Mouse (Mus musculus): ENCODE data around the gene Camkv.

The Camkv gene

GRCm38 (mm10) chr9:107935374-107935773 is at the start of gene Camkv:
Gene Camkv, plus strand, starts transcription at chr9:107935674.
- no peak for DNase-seq

DNA sequence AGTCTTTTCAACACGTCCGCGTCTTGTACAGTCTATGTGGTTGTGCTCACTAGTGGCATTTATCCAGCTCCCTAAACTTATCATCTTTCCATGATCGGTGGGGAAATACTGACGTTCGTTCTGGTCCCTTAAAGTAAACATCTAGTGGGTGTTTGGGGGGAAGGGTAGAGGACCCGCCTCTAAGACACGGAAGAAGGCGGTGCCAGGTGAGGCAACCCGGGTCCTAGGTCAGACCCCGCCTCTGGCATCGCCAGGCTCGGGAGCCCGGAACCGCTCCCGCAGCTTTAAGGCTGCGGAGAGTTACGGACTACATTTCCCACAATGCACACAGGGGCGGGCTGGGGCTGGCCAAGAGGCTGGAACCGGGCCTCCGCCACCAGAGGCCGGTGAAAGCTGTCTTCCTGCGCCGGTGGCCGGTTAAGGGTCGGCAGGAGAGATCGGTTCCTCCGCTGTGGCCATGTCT is 47.6 kb upstream of the Camkv start, which contains the start of gene Mon1a:
TSS of gene Mon1a (plus strand) at position 348 of the 463 bp plus-strand sequence.
- DNase-seq: peak; percentile 94 to 97

GRCm38 (mm10) chr9:107888267-107888850 is 47.1 kb upstream of the Camkv start:
- DNase-seq: peak in 1 of 2 experiments; percentile 35

DNA sequence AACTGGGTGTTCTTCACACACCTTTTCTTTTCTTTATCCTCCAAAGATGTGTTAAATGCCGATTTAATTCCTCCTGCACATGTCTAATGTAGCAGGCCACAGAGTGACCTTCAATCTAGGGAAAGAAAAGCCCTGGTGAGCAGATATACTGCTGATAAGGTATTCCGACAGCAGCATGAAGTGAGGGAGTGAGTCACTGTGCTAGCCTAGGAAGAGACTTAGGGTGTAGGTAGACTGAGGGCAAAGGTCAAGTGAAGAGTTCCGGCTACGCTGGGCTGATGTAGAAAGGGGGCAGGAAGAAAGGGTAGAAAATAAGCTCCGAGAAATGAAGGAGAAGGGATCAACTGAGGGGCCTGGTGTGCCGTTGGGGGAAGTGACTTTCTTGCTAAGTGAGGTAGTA is 45.2 kb upstream of the Camkv start:
- no peak for DNase-seq

DNA sequence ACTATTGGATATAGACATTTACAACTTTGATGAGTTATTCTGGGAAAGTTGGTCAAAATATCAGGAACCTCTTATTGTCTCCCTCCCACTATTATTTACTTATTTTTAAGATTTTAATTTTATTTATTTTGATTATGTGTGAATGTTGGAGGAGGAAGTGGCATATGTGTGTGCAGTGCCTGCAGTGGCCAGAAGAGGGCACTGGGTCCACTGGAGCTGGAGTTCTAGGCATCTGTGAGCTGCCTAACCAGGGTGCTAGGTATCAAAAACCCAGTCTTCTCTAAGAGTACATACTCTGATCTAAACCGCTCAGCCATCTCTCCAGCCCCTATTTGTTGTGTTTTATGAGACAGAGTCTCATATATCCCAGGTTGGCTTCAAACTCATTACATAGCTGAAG is 44.5 kb upstream of the Camkv start:
- DNase-seq: peak in 1 of 2 experiments; percentile 40

- no peak for DNase-seq
These were observed 36.9 kb upstream of the Camkv start for GRCm38 (mm10) chr9:107898563-107898962.

DNA sequence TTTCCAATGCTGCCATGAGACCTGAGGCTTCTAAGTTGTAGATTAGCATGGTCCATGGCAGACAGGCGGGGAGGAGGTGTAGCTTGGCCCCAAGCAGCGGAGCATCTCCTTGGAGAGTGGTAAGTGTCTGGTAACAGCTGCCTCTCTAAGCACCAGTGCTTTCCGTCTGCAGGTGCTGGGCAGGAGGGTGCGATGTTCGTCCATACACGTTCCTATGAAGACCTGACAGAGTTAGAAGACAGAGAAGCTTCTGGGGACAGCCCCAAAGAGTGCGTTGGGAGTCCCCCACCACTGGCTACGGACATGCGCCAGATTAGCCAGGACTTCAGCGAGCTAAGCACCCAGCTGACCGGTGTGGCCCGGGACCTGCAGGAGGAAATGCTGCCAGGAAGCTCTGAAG is 35.6 kb upstream of the Camkv start:
- DNase-seq: no peak

GRCm38 (mm10) chr9:107900840-107901626 is 34.4 kb upstream of the Camkv start:
- peak; percentile 68 to 83 for DNase-seq

DNA sequence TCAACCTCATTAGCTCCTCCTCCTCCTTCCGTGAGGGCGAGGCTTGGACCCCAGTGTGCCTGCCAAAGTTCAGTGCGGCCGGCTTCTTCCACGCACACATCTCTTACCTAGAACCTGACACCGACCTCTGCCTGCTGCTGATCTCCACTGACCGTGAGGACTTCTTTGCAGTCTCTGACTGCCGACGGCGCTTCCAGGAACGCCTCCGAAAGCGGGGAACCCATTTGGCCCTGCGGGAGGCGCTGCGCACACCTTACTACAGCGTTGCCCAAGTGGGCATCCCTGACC is 33.9 kb upstream of the Camkv start:
- no peak for DNase-seq

DNA sequence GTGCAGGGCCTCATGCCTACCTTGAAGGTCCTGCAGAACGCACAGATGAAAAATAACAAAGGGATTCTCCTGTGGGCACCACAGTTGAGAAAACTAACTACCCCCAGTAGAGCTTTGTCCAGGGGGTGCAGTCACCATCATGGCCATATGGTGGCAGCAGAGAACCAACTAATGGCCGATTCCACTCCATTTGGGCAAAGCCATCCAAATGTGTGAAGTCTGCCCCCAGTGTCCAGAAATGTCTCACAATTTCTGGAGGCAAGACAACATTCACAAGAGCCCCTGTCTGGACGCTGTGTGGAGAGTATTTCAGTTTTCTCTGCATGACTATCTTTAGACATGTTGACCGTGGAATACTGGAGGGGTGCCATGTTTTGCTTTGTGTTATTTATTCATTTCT is 30.7 kb upstream of the Camkv start:
- DNase-seq: peak; percentile 82 to 92

DNA sequence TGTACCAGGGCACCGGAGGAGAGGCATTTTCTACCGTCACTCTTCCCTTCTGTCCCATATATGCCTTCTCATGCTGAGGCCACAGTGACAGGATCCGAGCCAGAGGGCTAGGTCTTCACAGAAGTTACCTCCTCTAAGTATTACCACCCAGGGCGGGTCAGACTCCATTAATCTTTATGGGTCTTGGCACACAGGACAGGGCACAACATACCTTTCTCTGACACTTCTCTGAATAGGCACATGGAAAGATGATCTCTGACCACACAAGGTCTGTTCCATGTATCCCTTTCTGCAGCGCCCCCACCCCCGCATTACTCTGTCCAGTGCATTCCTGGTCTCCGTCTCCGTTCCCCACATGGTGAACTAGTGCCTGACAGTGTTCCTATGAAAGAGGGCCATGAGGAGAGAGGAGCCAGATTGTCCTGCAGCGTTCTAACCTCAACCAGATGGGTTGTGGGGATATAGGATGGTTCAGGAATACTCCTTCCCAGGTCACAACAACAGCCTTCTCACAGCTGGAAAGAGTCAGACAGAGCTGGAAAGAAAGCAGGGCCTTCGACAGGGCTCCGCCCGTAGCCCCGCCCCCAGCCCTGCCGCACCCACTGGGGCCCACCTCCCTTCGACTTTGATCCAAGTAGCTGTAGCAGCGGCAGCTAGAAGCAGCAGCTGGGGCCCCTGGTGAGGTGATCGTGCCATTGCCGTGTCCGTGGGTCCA is 29.1 kb upstream of the Camkv start, which contains the start of gene Mst1r:
TSS of gene Mst1r (plus strand) at position 622 of the 715 bp plus-strand sequence.
- peak; percentile 87 to 91 for DNase-seq

- peak in 1 of 2 experiments; percentile 12 for DNase-seq
These were observed 28.3 kb upstream of the Camkv start for GRCm38 (mm10) chr9:107906967-107907800.

DNA sequence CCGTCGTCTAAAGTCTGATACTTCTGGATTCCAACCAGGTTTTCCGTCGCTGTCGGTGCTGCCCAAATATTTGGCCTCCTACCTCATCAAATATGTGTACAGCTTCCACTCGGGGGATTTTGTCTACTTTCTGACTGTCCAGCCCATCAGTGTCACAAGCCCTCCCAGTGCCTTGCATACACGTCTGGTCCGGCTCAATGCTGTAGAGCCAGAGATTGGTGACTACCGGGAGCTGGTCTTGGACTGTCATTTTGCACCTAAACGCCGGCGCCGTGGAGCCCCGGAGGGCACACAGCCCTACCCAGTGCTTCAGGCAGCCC is 27.7 kb upstream of the Camkv start:
- DNase-seq: no peak

DNA sequence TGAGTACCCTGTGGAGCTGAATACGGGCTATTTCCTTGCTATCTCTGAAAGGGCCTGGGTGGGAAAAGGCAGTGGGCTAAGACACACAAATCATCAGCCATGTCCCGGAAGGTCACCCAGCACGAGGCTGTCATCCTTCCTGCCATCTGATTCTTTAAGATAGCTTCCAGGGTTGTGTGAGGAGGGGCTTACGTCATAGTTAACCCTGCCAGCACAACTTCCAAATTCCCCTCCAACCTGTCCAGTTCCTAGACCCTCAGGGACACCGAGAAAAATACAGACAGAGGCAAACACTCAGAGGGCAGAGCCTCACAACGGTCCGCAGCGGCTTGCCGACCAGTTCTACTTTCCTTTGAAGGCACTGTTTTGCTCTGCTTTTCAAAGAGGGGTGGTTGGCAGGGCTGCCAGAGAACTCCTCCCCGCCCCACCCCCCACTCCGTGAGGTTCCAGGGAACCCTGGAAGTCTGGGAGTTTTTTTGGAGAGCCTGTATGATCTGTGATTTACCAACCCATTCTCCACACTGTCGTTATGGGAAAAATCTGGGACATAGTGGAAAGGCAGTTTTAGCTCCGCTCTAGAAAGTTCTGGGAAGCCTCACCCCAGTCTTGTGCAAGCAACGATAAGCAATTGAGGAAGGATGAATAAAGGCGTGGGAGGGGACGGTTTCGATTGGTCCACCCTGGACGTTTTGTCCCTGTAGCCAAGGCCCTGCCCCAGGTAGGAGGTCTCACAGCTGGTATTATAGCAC is 26.9 kb upstream of the Camkv start:
- no peak for DNase-seq

DNA sequence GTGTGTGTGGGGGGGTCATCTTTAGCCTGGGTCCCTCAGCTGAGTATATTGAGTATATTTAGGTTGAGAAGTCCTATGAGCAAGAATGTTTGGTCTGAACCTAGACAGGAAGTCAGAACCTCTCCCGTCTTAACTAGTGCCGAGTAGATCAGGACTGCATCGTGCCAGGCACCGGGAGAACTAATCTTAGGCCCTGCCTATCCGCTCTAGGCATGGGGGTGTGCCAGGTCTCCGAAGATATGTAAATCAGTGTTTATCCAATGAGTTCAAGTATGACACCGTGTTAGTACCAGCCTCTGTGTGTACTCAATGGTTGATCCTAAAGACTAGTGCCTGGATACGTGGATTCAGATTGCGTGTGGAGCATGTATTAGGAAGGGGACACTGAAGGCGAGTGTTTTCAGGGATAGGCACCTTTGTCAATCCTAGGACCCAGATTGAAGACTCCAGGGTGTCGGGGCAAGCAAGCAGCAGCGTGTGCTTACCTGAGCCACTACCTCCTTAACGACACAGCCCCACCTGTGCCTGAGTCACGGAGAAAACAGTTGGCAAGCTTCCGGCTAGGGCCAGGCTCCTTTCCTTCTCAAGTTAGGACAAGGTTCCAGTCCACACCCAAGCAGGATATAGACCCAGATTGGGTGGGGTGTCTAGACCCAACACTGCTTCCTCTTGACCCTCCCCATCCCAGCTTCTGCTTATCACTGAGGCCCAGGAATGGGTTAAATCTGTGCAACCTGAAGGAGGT is 25.3 kb upstream of the Camkv start:
- DNase-seq: no peak

- no peak for DNase-seq
These were observed 20.6 kb upstream of the Camkv start for GRCm38 (mm10) chr9:107914764-107915420.

DNA sequence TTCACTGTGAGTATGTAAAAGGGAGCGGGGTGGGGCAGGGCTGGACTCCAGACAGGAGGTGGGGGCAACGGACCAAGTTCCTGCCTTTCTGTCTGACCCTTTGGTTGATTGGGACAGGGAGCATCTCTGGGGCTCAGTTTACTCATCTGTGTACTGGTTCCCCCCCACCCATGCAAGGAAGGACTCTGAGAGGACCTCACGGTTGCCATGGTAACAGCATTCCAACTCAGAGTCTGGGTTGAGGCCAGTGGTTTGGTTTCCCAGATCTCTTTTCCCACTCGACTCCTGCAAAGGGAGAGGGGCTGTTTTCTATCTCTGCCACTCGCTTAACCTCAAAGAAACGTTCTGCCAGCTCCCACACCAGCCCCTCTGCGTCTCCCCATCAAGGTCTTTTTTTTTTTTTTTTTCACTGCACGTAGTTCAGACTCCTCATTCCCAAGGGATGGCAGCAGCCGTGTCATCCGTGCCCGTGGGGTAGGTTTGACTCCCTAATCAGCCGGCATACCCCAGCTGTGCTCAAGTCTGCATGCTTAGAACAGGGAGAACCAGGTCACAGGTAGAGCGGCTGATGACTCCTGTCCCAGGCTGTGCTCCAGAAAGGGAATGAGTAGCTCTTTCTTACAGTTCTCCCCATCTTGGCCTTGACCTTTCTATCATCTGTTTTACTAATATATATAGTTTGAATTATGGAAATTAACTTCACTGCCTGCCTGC is 17.4 kb upstream of the Camkv start:
- DNase-seq: no peak

DNA sequence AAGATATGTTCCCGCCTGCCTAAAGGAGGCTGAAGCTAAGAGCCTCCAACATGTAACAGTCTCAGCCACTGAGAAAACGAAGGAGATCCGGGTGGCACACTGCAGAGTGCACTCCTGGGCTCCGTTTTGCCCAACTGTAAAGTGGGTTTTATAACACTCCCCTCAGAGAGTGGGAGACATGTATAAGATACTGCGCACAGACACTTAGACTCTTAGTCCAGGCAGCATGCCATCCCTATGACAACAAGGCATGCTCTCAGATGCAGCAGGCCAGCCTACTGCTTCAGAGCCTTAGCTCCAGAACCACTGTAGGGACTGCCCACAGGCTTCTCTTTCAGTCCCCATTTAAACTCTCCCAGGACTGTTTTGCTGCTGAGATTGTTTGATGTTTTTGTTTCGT is 16.6 kb upstream of the Camkv start:
- DNase-seq: no peak

- DNase-seq: no peak
These were observed 16.0 kb upstream of the Camkv start for GRCm38 (mm10) chr9:107919441-107919840.

DNA sequence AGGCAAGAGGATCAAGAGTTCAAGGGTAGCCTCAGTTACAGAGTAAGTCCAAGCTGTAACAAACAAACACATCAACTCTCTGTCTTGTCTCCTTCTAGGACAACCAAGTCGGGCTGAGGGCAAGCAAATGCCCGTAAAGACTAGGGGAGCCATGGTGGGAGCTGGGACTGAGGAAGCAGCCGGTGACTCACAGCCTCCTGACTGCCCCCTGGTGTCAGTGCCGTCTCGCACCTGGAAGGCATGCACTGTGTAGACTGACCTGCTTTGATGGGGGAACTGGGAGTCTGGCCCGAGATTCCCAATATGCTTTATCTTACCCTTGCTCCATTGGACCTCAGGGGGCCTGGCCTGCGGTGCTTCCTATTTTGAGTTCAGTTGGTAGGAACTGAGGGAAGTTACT is 12.5 kb upstream of the Camkv start:
- DNase-seq: peak; percentile 57 to 88
